Mouse (Mus musculus) lung, adult 18-20 months (tissue): Measurements from ENCODE around the gene St6gal1.

ENCODE experiments used
- DNase-seq, 2 experiments: peaks; one replicate each; pipeline ENCODE4 v3.0.0; 2022; ENCODE audit warnings: mixed read lengths in 2 of 2

Gene St6gal1

GRCm38 (mm10) chr16:23253620-23254019, 29.1 kb downstream of the St6gal1 start:
- DNase-seq, result no peak

- no peak for DNase-seq
Measured at GRCm38 (mm10) chr16:23254062-23254461, 29.5 kb downstream of the St6gal1 start.

- no peak for DNase-seq
Measured at GRCm38 (mm10) chr16:23256638-23257037, 32.1 kb downstream of the St6gal1 start.

GRCm38 (mm10) chr16:23258429-23258822, 33.9 kb downstream of the St6gal1 start:
- DNase-seq, result no peak

GRCm38 (mm10) chr16:23258823-23259457, 34.4 kb downstream of the St6gal1 start:
- DNase-seq, result no peak

- DNase-seq, result no peak
Measured at GRCm38 (mm10) chr16:23259580-23259979, 35.0 kb downstream of the St6gal1 start.

- DNase-seq, result no peak
Measured at GRCm38 (mm10) chr16:23262131-23262768, 37.7 kb downstream of the St6gal1 start.

GRCm38 (mm10) chr16:23262846-23263245, 38.3 kb downstream of the St6gal1 start:
- no peak for DNase-seq

- DNase-seq, result no peak
Measured at GRCm38 (mm10) chr16:23264999-23265398, 40.5 kb downstream of the St6gal1 start.

GRCm38 (mm10) chr16:23265481-23265880, 40.9 kb downstream of the St6gal1 start:
- DNase-seq, result no peak

GRCm38 (mm10) chr16:23266293-23266692, 41.8 kb downstream of the St6gal1 start:
- DNase-seq, result peak in 1 of 2 experiments; percentile 41

- DNase-seq, result no peak
Measured at GRCm38 (mm10) chr16:23266896-23267295, 42.4 kb downstream of the St6gal1 start.

GRCm38 (mm10) chr16:23268231-23268630, 43.7 kb downstream of the St6gal1 start:
- DNase-seq, result no peak

- DNase-seq, result no peak
Measured at GRCm38 (mm10) chr16:23269056-23269983, 44.8 kb downstream of the St6gal1 start.

GRCm38 (mm10) chr16:23269984-23270912, 45.7 kb downstream of the St6gal1 start:
- no peak for DNase-seq

- DNase-seq, result no peak
Measured at GRCm38 (mm10) chr16:23270913-23271253, 46.3 kb downstream of the St6gal1 start.

GRCm38 (mm10) chr16:23271746-23272520, 47.4 kb downstream of the St6gal1 start:
- DNase-seq, result peak; percentile 45 to 51

- DNase-seq, result no peak
Measured at GRCm38 (mm10) chr16:23272521-23273230, 48.1 kb downstream of the St6gal1 start.

GRCm38 (mm10) chr16:23274005-23274404, 49.5 kb downstream of the St6gal1 start:
- DNase-seq, result no peak

GRCm38 (mm10) chr16:23274606-23275310, 50.2 kb downstream of the St6gal1 start:
- DNase-seq, result no peak
